Mouse (Mus musculus): ENCODE results near the gene Copg1.
A peak's percentile ranks its signal among the peaks of the same experiment; 100 is the strongest.

Copg1 gene

GRCm38 (mm10) chr6:87887594-87888233 is at the start of gene Copg1:
TSS of gene Copg1 (plus strand) at chr6:87887814.
- peak; percentile 98 for DNase-seq (ENCODE audit: low read depth, low spot score)

- DNase-seq (ENCODE audit: low read depth, low spot score) = peak; percentile 99
These were observed 48.9 kb upstream of the Copg1 start, which contains the start of gene Isy1 for GRCm38 (mm10) chr6:87838551-87839197. TSS of gene Isy1 (minus strand) at chr6:87838798.

GRCm38 (mm10) chr6:87839797-87840341 is 47.7 kb upstream of the Copg1 start:
- DNase-seq (ENCODE audit: low read depth, low spot score) = no peak

- DNase-seq (ENCODE audit: low read depth, low spot score) = peak; percentile 46
These were observed 46.0 kb upstream of the Copg1 start for GRCm38 (mm10) chr6:87841635-87842034.

- peak; percentile 73 for DNase-seq (ENCODE audit: low read depth, low spot score)
These were observed 45.4 kb upstream of the Copg1 start for GRCm38 (mm10) chr6:87842254-87842653.

GRCm38 (mm10) chr6:87845031-87845695 is 42.5 kb upstream of the Copg1 start:
- DNase-seq (ENCODE audit: low read depth, low spot score) = no peak

- no peak for DNase-seq (ENCODE audit: low read depth, low spot score)
These were observed 40.8 kb upstream of the Copg1 start for GRCm38 (mm10) chr6:87846813-87847212.

GRCm38 (mm10) chr6:87849780-87850154 is 37.8 kb upstream of the Copg1 start:
- DNase-seq (ENCODE audit: low read depth, low spot score) = peak; percentile 81

- DNase-seq (ENCODE audit: low read depth, low spot score) = peak; percentile 61
These were observed 37.3 kb upstream of the Copg1 start for GRCm38 (mm10) chr6:87850155-87850899.

- peak; percentile 96 for DNase-seq (ENCODE audit: low read depth, low spot score)
These were observed 36.6 kb upstream of the Copg1 start, which contains the start of gene Cnbp for GRCm38 (mm10) chr6:87850900-87851614. TSS of gene Cnbp (minus strand) at chr6:87851106.

- peak; percentile 56 for DNase-seq (ENCODE audit: low read depth, low spot score)
These were observed 35.7 kb upstream of the Copg1 start for GRCm38 (mm10) chr6:87851871-87852270.

GRCm38 (mm10) chr6:87853446-87853845 is 34.2 kb upstream of the Copg1 start:
- peak; percentile 31 for DNase-seq (ENCODE audit: low read depth, low spot score)

- DNase-seq (ENCODE audit: low read depth, low spot score) = no peak
These were observed 30.5 kb upstream of the Copg1 start for GRCm38 (mm10) chr6:87857071-87857470.

GRCm38 (mm10) chr6:87866211-87866610 is 21.4 kb upstream of the Copg1 start:
- DNase-seq (ENCODE audit: low read depth, low spot score) = no peak

- no peak for DNase-seq (ENCODE audit: low read depth, low spot score)
These were observed 20.4 kb upstream of the Copg1 start for GRCm38 (mm10) chr6:87867256-87867655.

GRCm38 (mm10) chr6:87868871-87869506 is 18.6 kb upstream of the Copg1 start:
- no peak for DNase-seq (ENCODE audit: low read depth, low spot score)

GRCm38 (mm10) chr6:87870440-87870839 is 17.2 kb upstream of the Copg1 start:
- DNase-seq (ENCODE audit: low read depth, low spot score) = no peak

- peak; percentile 89 for DNase-seq (ENCODE audit: low read depth, low spot score)
These were observed 16.4 kb upstream of the Copg1 start for GRCm38 (mm10) chr6:87871240-87871639.

- no peak for DNase-seq (ENCODE audit: low read depth, low spot score)
These were observed 14.5 kb upstream of the Copg1 start for GRCm38 (mm10) chr6:87873104-87873503.

- peak; percentile 41 for DNase-seq (ENCODE audit: low read depth, low spot score)
These were observed 13.7 kb upstream of the Copg1 start for GRCm38 (mm10) chr6:87873963-87874362.

Measured in R1 (cell line).